Mouse (Mus musculus): ENCODE measurements at regions not wholly inside any gene's neighbourhood (a gene's known extent, or its start where the extent isn't known, plus 50 kb on each side); places are given as distances from the start of the nearest gene placed in this dataset.

GRCm38 (mm10) chr16:70103791-70104378, 209.9 kb upstream of the Gbe1 start:
- ATAC-seq (ENCODE audit: insufficient read depth, low FRiP score, low read depth): no peak
- Histone ChIP-seq H3K9me3 (no peaks in the 10 kb centered on the region), H3K9ac (no peak overlapping the region), H3K4me3 (replicated peaks) (no peak overlapping the region), H3K27ac (no peak overlapping the region), H3K4me1 (no peaks in the 10 kb centered on the region), H3K36me3 (no peaks in the 10 kb centered on the region), H3K27me3 (replicated peaks) (no peaks in the 10 kb centered on the region), H3K4me2 (no peak overlapping the region)
- 44% methylated on average over 6 of the region's 6 CpGs for WGBS

- Histone ChIP-seq H3K27ac (no peak overlapping the region), H3K27me3 (replicated peaks) (no peaks in the 10 kb centered on the region), H3K9me3 (no peaks in the 10 kb centered on the region), H3K36me3 (no peaks in the 10 kb centered on the region), H3K4me2 (no peak overlapping the region), H3K4me1 (no peaks in the 10 kb centered on the region), H3K4me3 (replicated peaks) (no peak overlapping the region), H3K9ac (no peak overlapping the region)
- no peak for ATAC-seq (ENCODE audit: insufficient read depth, low FRiP score, low read depth)
- WGBS: 66% methylated on average over 3 of the region's 3 CpGs
These were observed 172.3 kb upstream of the Gbe1 start for GRCm38 (mm10) chr16:70141466-70141865.

- no peaks in the 10 kb centered on the region for H3K36me3 ChIP-seq
- ATAC-seq (ENCODE audit: insufficient read depth, low FRiP score, low read depth): no peak
- H3K9ac ChIP-seq: no peak overlapping the region
- no peak overlapping the region for H3K4me3 ChIP-seq (replicated peaks)
- 74% methylated on average over 10 of the region's 10 CpGs for WGBS
- H3K4me2 ChIP-seq: no peak overlapping the region
- no peaks in the 10 kb centered on the region for H3K4me1 ChIP-seq
- no peaks in the 10 kb centered on the region for H3K27me3 ChIP-seq (replicated peaks)
- no peaks in the 10 kb centered on the region for H3K9me3 ChIP-seq
- H3K27ac ChIP-seq: no peak overlapping the region
These were observed 165.9 kb upstream of the Gbe1 start for GRCm38 (mm10) chr16:70147673-70148359.

- Histone ChIP-seq H3K9ac (no peak overlapping the region), H3K4me2 (no peak overlapping the region), H3K27me3 (replicated peaks) (no peaks in the 10 kb centered on the region), H3K36me3 (no peaks in the 10 kb centered on the region), H3K4me3 (replicated peaks) (no peak overlapping the region), H3K27ac (no peak overlapping the region), H3K4me1 (no peaks in the 10 kb centered on the region), H3K9me3 (no peaks in the 10 kb centered on the region)
- 84% methylated on average over 7 of the region's 7 CpGs for WGBS
- ATAC-seq (ENCODE audit: insufficient read depth, low FRiP score, low read depth): no peak
These were observed 159.2 kb upstream of the Gbe1 start for GRCm38 (mm10) chr16:70154587-70154986.

- Histone ChIP-seq H3K4me3 (replicated peaks) (no peak overlapping the region), H3K27me3 (replicated peaks) (no peaks in the 10 kb centered on the region), H3K27ac (no peak overlapping the region), H3K9me3 (no peaks in the 10 kb centered on the region), H3K36me3 (no peaks in the 10 kb centered on the region), H3K4me2 (no peak overlapping the region), H3K4me1 (no peaks in the 10 kb centered on the region), H3K9ac (no peak overlapping the region)
- ATAC-seq (ENCODE audit: insufficient read depth, low FRiP score, low read depth): no peak
These were observed 153.2 kb upstream of the Gbe1 start for GRCm38 (mm10) chr16:70160539-70160938.

- no peak overlapping the region for H3K27ac ChIP-seq
- H3K9ac ChIP-seq: no peak overlapping the region
- H3K4me1 ChIP-seq: no peaks in the 10 kb centered on the region
- WGBS: 37% methylated on average over 7 of the region's 7 CpGs
- no peak overlapping the region for H3K4me2 ChIP-seq
- no peaks in the 10 kb centered on the region for H3K27me3 ChIP-seq (replicated peaks)
- no peak for ATAC-seq (ENCODE audit: insufficient read depth, low FRiP score, low read depth)
- no peaks in the 10 kb centered on the region for H3K9me3 ChIP-seq
- H3K36me3 ChIP-seq: no peaks in the 10 kb centered on the region
- H3K4me3 ChIP-seq (replicated peaks): no peak overlapping the region
These were observed 138.6 kb upstream of the Gbe1 start for GRCm38 (mm10) chr16:70175140-70175539.

- Histone ChIP-seq H3K36me3 (no peaks in the 10 kb centered on the region), H3K9ac (no peak overlapping the region), H3K27ac (no peak overlapping the region), H3K4me1 (no peaks in the 10 kb centered on the region), H3K4me2 (no peak overlapping the region), H3K9me3 (no peaks in the 10 kb centered on the region), H3K27me3 (replicated peaks) (no peaks in the 10 kb centered on the region), H3K4me3 (replicated peaks) (no peak overlapping the region)
- ATAC-seq (ENCODE audit: insufficient read depth, low FRiP score, low read depth): no peak
- 72% methylated on average over 7 of the region's 7 CpGs for WGBS
These were observed 134.8 kb upstream of the Gbe1 start for GRCm38 (mm10) chr16:70178975-70179374.

GRCm38 (mm10) chr16:70213861-70214597, 99.7 kb upstream of the Gbe1 start:
- no peaks in the 10 kb centered on the region for H3K36me3 ChIP-seq
- H3K27ac ChIP-seq: no peak overlapping the region
- H3K4me2 ChIP-seq: no peak overlapping the region
- no peaks in the 10 kb centered on the region for H3K27me3 ChIP-seq (replicated peaks)
- no peaks in the 10 kb centered on the region for H3K4me1 ChIP-seq
- no peaks in the 10 kb centered on the region for H3K9me3 ChIP-seq
- H3K4me3 ChIP-seq (replicated peaks): no peak overlapping the region
- peak; percentile 50; the same call in 1 of the 2 replicates for ATAC-seq (ENCODE audit: insufficient read depth, low FRiP score, low read depth)
- H3K9ac ChIP-seq: no peak overlapping the region
- WGBS: 43% methylated on average over 1 of the region's 1 CpGs

GRCm38 (mm10) chr16:70214800-70215199, 98.9 kb upstream of the Gbe1 start:
- Histone ChIP-seq H3K36me3 (no peaks in the 10 kb centered on the region), H3K4me1 (no peaks in the 10 kb centered on the region), H3K27me3 (replicated peaks) (no peaks in the 10 kb centered on the region), H3K4me2 (no peak overlapping the region), H3K4me3 (replicated peaks) (no peak overlapping the region), H3K9me3 (no peaks in the 10 kb centered on the region), H3K27ac (no peak overlapping the region), H3K9ac (no peak overlapping the region)
- WGBS: 11% methylated on average over 4 of the region's 4 CpGs
- no peak for ATAC-seq (ENCODE audit: insufficient read depth, low FRiP score, low read depth)

- ATAC-seq (ENCODE audit: insufficient read depth, low FRiP score, low read depth): no peak
- 71% methylated on average over 9 of the region's 9 CpGs for WGBS
These were observed 86.0 kb upstream of the Gbe1 start for GRCm38 (mm10) chr16:70227601-70228226.

GRCm38 (mm10) chr16:70232706-70233105, 81.0 kb upstream of the Gbe1 start:
- 83% methylated on average over 9 of the region's 9 CpGs for WGBS

More at GRCm38 (mm10) chr16:70227601-70228226, 86.0 kb upstream of the Gbe1 start:
- H3K27me3 ChIP-seq (replicated peaks): no peaks in the 10 kb centered on the region
- no peak overlapping the region for H3K27ac ChIP-seq
- H3K36me3 ChIP-seq: no peaks in the 10 kb centered on the region
- H3K4me2 ChIP-seq: no peak overlapping the region
- H3K9ac ChIP-seq: no peak overlapping the region
- no peaks in the 10 kb centered on the region for H3K4me1 ChIP-seq
- no peak overlapping the region for H3K4me3 ChIP-seq (replicated peaks)
- no peaks in the 10 kb centered on the region for H3K9me3 ChIP-seq

GRCm38 (mm10) chr16:70235189-70235588, 78.6 kb upstream of the Gbe1 start:
- WGBS: 92% methylated on average over 4 of the region's 4 CpGs
- H3K4me1 ChIP-seq: no peaks in the 10 kb centered on the region
- no peak for ATAC-seq (ENCODE audit: insufficient read depth, low FRiP score, low read depth)

More at GRCm38 (mm10) chr16:70232706-70233105, 81.0 kb upstream of the Gbe1 start:
- H3K27ac ChIP-seq: no peak overlapping the region
- H3K9me3 ChIP-seq: no peaks in the 10 kb centered on the region
- no peaks in the 10 kb centered on the region for H3K36me3 ChIP-seq
- no peaks in the 10 kb centered on the region for H3K4me1 ChIP-seq
- H3K9ac ChIP-seq: no peak overlapping the region
- no peaks in the 10 kb centered on the region for H3K27me3 ChIP-seq (replicated peaks)
- no peak overlapping the region for H3K4me2 ChIP-seq
- no peak for ATAC-seq (ENCODE audit: insufficient read depth, low FRiP score, low read depth)
- H3K4me3 ChIP-seq (replicated peaks): no peak overlapping the region

More at GRCm38 (mm10) chr16:70235189-70235588, 78.6 kb upstream of the Gbe1 start:
- no peaks in the 10 kb centered on the region for H3K36me3 ChIP-seq
- no peaks in the 10 kb centered on the region for H3K9me3 ChIP-seq
- no peak overlapping the region for H3K27ac ChIP-seq
- no peaks in the 10 kb centered on the region for H3K27me3 ChIP-seq (replicated peaks)
- H3K4me3 ChIP-seq (replicated peaks): no peak overlapping the region
- H3K4me2 ChIP-seq: no peak overlapping the region
- no peak overlapping the region for H3K9ac ChIP-seq
